Mouse (Mus musculus) neural tube, embryonic 10.5 days (tissue): Measurements from ENCODE around the gene Babam2.

Experiments
- DNase-seq: peaks from one replicate; pipeline ENCODE4 v3.0.0-alpha.2; 2017; ENCODE audit warnings: low spot score; ENCODE audit errors: extremely low spot score

Babam2 gene

DNA sequence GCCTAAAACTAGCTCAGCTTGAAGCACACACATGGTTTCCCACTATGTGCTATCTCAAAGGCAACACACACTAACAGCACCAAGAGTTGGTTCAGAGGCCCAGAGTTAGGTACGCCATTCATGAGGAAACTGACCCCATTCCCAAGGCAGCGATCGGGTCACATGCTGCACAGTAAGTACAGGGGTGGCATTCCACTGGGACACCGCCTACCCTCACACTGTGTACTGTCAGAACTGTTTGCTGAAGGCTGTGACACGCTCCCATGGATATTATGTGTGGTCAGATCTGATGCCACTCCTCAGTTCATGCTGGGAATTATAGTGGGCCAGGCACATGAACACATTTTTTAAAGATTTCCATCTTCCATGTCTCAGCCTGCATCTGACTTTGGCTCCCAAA is 374.3 kb downstream of the Babam2 start:
- no peak for DNase-seq

DNA sequence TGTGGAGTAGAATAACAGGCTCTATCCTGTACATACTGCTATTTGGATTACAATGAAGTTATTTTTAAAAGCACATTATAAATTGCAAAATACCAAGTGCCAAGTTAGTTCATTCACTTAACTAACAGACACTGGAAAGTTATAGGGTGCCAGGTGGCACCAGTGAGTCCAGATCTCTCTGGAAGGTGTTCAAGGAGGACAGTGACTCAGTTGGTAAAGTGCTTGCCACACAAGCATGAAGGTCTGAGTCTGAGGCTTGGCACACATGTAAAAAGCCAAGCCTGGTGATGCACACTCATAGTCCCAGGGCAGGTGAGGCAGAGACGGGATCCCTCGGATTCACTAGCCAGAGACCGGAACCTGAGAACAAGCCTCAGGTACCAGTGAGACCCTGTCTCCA is 375.4 kb downstream of the Babam2 start:
- DNase-seq, result no peak

DNA sequence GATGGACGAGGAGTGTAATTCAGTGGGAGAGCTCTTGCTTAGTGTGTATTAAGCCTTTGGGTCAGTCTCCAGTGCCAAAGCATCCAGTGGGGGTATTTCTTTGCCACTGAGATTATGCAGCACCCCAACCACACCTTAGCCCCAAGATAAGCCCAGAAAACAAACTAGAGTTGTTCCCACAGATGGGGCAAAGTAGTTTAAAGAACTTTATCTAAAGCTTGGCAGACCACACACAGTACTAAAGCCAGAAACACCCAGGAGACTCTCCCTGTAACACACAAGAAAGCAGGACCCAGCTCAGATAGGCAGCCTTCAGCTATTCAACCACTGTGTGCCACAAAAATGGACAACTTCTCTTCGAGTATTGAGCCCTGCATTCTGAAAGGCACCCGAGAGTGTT is 376.6 kb downstream of the Babam2 start:
- DNase-seq, result no peak

DNA sequence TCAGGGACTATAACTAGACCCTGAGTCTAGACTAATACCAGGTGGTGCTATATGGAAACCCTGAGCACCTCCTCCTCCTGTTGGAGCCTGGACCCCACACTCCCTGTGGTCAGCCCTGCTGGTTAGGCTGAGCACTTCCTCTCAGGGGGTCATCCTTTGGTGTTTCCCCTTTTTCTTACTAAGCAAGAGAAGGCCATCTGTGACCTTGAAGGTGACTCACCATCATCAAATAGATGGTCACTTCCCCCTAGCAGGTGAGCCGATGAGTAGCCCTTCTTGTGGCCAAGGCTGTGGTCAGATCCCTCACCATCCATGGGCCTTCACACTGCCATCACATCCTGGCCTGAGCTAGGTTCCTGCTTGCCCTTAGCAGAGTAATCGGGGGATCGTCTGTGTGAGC is 379.7 kb downstream of the Babam2 start:
- DNase-seq, result no peak

DNA sequence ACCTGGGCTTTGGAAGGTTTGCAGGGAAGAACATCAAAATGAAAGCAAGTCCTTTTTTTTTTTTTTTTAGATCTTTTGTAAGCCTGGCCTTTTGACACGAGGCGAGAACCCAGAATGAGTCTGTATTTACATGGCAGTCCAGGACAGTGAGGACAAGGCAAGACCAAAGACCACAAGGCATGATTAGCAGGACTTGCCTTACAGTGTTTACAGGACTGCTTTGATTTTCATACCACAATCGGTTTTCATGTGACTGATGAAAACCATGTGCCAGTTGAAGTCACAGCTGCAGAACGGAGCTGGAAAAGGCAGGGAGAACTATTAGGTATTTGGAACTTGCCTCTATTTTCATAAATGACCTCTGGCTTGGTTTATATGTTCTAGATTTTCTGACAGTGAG is 381.5 kb downstream of the Babam2 start:
- no peak for DNase-seq

DNA sequence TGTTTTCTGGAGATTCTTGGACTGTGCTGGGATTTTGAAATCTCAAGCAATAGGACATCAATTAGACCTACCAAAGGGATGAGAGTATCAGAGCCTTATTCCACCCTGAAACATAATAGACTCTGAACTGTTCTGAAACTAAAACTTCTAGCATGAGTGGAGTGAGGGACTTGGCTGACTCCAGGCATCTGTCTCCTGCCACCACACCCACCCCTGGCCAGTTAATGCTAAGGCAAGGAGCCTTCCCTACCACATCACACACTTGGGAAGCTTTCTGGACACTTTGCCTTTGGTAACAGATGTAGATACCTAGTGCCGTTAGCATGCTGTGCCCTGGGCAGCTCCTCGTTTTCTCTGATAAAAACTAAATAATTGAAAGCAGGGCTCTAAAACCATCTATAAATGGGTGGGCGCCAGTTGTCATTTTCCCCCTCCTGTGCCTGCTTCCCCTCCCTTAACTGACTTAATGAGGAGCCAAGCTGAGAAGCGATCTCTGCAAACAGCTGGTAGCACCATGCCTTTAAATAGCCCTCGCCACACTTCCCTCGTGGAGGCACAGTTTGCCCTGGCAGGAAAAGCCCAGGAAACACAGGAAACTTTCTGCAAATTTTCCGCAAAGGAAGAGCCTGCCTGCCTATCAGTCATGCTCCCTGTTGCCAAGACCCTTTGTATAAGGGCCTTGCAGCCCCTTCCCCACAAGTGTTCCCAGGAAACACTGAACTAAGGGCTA is 383.2 kb downstream of the Babam2 start:
- DNase-seq, result no peak

DNA sequence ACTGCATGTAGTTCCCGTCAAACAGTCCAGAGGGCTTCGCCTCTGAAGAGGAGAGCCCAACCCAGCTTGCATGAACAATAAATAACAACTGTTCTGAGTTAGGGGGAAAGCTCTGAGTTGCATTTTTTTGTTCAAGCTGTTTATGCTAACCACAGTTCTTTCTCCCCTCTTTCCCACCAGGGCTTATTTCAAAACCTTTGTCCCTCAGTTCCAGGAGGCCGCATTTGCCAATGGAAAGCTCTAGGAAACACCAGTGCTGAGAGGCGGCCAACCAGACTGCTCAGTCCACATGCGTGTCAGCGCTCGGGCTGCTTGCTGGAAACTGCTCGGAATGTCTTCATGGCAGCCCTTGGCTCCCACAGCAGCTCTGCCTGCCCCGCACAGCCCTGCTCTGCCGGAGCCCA is 386.9 kb downstream of the Babam2 start:
- no peak for DNase-seq

DNA sequence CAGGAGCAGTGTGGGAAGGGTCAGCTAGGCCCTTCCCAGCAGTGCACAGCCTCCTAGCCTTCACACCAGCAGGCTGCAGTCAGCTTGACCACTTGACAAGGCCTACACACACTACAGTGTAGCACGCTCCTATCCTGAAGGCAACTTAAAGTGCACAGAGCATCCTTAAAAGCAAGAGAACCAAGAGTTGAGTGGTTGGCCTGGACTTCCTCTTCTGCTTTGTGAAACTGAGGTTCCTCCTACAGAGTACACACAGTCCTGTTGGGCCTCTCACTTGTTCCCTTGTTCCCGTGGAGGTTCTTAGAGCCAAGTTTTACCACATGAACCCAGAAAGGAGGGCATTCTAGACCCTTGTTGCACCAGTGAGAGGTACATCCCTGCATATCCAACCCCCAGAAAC is 388.1 kb downstream of the Babam2 start:
- DNase-seq, result no peak

DNA sequence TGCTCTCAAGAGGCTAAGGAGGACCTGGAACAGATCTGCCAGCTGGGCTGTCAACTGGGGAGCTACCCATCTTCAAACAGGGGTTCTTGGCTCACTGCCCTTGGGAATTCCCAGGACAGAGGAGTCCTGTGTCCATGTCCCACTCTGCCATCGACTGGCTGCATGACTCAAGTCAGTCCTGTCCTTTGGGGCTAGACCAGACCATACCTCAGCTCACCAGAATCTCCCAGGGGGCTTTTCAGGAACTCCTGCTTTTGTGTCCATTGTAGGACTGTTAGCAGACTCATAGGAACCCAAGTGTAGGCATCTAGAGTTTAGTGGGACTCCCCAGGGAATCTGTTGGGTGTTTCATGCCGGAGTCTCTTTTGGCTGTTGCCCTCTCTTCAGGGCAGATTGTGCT is 388.5 kb downstream of the Babam2 start:
- no peak for DNase-seq

DNA sequence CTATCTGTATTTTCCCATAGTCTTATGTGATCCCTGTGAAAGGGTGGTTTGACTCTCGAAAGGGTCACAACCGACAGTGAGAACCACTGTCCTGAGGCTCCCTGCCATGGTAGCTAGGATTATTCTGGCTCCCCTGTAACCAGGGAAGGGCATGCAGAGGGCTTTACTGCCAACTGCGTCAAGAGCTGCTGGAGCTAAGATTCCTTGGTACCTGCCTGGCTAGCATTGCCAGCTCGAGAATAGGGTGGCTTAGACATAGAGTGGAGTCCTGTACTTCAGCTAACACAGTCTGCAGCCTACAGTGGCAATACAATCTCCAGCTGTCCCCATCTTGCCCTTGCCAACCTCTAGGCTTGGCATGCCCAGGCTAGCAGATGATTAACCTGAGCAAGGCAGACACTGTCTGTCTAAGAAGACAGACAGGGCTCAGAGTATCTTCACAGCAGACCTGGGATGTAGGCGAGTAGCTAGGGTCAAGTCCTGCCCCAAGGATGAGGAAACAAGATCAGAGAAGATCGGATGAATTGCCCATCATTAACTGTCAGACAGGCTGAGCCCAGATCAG is 389.1 kb downstream of the Babam2 start:
- DNase-seq, result no peak

DNA sequence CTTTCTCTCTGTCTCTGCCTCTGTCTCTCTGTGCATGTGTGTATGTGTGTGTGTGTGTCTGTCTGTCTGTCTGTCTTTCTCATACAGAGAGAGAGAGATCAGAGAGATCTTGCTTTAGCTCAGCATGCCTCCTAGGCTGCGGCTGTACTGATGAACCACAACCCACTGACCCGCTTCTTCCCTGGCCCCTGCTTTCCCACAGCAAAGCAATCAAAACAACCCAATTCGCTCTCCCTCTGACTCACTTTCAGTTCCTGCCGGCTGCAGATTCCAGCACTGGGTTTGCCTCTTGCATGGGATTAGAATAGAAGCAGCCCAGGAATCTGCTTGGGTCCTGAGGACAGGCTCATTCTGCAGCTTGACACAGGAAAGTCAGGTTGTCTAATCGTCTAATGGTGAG is 392.0 kb downstream of the Babam2 start:
- no peak for DNase-seq

DNA sequence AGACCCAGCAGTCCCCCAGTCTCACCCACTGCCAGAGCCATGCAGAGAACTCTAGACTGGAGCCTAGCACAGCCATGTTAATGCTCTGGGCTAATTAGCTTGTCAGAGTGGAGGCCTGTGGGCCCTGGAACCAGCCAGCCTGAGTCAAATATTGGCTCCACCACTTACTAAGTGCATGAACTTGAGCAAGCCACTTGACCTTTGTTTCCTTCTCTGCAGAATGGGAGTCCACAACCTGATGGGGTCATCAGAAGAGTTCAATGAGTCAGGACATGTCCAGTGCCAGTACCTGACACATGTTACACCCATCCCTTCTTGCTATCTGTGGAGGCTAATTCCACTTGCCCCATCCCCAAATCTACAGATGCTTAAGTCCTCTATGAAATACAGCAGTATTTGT is 394.8 kb downstream of the Babam2 start:
- no peak for DNase-seq

DNA sequence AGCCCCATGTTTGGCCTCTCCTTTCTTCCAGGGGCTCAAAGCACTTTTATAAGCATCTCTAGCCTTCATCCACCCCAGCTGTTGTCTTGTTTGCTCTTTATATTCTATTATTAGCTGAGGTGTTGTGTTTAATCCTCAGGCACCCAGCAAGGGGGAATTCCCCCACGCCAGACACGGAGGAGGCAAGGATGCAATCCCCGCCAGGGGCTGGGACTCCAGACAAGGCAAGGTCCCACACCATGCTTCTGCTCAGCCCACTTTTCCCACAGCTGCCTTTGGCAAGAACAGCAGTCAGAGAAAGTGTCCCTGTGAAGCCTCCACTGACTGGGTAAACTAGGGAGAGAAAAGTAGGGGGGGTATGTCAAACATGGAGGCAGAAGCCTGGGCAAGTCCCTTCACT is 401.2 kb downstream of the Babam2 start:
- no peak for DNase-seq

DNA sequence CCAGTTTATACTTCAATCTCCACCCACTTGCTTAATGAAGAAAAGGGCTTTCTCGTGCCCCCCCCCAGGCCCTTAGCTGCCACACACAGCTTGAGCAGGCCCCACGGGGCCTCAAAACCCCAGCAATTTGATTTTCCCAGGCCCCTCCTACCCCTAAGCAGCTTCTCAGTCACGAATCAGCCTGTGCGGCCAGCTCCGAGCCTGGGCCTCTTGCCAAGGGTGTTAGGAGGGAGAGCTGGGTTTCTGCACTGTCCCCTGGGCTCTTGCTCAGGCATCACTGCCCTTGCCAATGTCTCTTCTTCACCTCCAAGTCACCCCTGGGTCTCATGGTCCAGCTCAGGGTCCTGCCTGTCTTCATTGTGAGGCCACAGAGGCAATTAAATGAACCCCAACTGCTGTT is 405.0 kb downstream of the Babam2 start:
- no peak for DNase-seq

DNA sequence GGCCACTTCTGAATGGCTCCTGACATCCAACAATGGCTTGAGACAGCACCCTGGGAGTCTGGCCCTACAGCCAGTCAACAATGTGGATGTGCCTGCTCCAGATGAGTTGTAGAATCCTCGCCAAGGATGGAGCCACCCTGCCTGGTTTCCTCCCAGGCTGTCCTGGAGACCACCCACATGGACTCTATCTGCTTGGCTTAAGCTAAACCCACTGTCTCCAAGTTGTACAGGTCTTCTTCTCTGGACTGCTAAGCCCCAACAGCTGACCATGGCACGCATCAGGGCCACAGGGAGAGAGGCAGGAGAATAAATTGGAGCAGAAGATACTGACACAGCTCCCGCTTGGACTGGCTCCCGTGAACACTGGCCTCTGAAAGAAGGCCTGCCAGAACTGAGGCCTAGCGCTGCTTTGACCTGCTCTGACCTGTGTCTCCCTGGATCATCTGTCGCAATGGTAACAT is 405.5 kb downstream of the Babam2 start:
- DNase-seq, result no peak

DNA sequence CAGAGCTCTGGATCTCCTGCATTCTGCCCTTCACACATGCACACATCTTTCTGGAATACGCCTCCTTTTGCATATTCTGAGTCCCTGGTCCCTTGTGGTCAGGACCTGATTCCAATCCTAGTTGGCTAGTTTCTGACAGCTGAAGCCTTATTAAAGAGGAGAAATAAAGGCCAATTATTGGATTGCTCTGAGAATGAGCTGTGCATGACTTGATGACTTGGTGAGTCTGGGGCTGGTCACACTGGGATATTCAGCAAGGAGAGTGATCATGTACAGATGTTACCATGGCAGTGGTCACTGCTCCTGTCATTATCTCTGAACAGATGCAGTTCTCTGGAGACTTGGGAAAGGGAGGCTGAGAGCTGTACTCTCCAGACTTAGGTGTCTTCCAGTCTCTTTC is 406.1 kb downstream of the Babam2 start:
- DNase-seq, result no peak

DNA sequence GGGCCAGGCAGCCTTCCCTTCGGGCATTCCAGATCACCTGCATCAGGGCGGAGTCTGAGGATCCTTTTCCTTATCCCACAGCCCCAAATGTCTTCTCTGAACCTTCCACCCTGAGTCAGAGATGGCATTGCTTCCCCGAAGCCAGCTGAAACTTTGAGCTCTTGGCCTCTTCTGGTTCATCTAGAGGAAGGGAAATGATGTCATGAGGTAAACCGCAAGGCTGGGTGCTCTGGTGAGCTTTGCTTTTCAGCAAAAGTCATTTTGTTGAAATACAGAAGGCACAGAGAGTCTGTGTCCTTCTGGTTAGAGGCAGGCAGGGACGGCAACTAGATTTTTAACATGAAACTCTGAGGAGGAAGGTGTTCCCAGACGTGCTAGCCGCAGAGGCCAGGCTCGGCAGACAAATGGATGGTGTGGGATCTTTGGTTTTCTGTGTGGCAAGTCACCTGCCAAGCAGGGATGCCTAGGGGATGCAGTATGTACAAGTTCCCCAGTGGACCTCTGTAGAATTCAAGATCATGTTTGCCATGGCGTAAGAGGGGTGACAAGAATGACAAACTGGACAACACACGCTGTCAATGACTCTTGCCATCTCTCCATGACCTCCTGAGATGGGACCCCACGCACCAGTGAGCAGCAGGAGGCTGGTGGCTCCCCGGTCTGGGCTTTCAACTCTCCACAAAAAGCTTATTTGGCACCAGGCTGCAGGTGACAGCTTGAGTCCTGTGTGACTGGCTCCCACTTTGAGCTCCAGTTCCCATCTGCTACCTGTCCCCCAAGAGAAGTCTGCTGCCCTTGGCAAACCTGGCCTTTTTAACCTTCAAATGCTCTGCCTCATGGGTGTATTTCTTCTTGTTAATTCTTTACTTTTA is 406.9 kb downstream of the Babam2 start:
- DNase-seq, result no peak

DNA sequence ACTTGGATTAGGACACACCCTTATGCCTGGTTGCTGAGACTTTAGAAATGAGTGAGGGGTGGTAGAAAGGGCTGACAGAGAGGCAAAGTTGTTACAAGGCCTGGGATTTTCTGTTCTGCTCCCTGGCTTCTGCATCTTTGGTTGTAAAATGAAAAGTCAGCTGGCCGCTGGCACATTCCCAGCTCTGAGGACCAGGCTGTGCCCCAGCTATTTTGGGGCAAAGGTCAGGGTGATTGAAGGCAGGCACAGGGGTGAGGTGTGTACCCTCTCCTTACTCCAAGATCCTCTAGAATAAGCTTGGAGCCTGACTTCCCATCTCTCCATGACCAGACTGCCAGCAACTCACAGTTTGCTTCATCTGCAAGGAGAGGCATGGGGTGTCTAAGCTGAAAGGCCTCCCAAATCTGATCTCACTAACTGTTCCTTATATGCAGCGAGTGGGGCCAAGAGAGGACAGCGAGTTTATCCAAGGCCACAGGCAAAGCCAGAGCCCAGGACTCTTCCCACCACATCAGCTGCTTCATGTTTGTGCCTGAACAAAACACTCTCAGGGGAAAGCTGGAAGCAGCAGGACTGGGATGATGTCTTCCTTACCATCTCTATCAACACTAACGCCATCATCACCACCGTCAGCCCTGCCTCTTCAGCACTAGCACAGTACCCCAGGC is 409.1 kb downstream of the Babam2 start:
- DNase-seq, result no peak

DNA sequence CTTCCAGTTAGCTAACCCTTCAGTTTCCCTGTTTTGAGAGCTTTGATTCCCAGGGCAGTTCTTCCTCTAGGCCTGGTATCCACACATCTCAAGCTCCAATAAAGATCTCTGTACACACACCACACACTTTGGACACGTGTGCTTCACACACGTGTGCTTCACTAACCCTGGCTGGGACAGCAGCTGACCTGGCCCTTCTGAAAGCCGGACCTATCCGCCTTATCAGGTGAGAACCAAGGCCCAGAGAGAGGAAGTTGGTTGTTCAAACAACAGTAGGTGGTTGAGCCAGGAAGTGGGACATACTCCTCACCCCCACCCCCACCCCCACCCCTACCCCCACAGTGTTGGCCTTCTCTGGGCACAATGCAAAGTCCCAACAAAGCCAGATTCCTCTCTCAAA is 413.2 kb downstream of the Babam2 start:
- no peak for DNase-seq

DNA sequence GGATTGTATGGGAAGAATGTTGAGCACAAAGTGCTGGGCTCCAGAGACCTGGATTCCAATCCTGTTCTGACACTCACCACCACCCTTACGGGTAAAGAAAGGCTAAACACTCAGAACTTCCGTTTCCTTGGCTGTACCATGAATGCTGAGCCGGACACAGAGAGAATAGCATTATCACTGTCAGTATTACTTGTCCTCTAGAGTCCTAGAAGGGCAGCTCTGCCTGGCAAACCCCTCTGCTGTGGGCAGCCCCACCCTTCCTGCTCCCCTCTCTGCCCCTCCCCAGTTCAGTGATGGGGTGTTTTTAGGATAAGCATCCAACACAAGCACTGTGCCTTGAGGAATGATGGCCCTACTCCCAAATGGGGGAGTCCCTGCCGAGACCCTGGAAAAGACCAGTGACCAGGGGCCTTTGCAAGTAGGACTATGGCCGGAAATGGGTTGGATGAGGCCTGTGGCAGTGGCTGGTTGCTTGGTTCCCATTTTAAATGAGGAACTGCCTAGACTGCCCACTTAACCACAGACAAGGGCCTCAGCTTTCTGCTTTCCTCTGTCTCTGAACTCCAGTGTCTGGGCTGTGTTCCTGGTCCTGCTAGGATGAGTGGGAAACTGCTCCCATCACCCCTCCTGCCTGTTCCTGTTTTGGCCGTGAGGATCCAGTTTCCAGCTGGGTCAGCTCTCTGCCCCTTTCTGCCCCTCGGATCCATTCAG is 414.9 kb downstream of the Babam2 start:
- no peak for DNase-seq

DNA sequence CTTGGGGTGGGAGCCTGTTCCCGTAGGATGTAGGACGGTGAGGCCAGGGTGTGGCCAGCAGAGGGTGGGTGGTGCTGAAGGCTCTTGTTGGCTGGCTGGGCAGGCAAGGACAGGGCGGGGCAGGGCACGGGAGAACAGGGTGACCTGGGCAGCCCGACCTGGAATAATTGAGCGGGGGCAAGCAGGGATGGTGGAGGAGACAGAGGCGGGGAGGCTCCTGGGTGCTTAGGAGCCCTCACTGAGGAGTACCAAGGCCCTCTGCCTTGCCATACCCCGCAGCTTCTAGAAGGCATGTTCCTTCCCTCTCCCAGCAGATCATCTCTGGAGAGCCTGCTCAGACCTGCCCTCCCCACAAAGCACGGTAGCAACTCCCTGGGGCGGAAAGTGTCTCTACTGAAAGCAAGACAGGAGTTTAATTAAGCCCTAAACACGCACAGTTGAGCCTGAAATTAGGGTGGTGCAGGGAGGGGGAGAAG is 423.5 kb downstream of the Babam2 start:
- no peak for DNase-seq
